Mouse (Mus musculus): ENCODE measurements around the gene Prex1.

The Prex1 gene

GRCm38 (mm10) chr2:166636867-166637672 is 76.6 kb downstream of the Prex1 start:
- DNase-seq (ENCODE audit: low read depth, low spot score): no peak

GRCm38 (mm10) chr2:166635521-166635920 is 78.1 kb downstream of the Prex1 start:
- DNase-seq (ENCODE audit: low read depth, low spot score): no peak

- DNase-seq (ENCODE audit: low read depth, low spot score): peak; percentile 90
Measured at GRCm38 (mm10) chr2:166632571-166633361, 80.9 kb downstream of the Prex1 start.

GRCm38 (mm10) chr2:166631621-166632171 is 81.9 kb downstream of the Prex1 start:
- no peak for DNase-seq (ENCODE audit: low read depth, low spot score)

- DNase-seq (ENCODE audit: low read depth, low spot score): no peak
Measured at GRCm38 (mm10) chr2:166631189-166631588, 82.4 kb downstream of the Prex1 start.

- DNase-seq (ENCODE audit: low read depth, low spot score): no peak
Measured at GRCm38 (mm10) chr2:166629941-166630674, 83.5 kb downstream of the Prex1 start.

- DNase-seq (ENCODE audit: low read depth, low spot score): no peak
Measured at GRCm38 (mm10) chr2:166627578-166627977, 86.1 kb downstream of the Prex1 start.

- no peak for DNase-seq (ENCODE audit: low read depth, low spot score)
Measured at GRCm38 (mm10) chr2:166625219-166625618, 88.4 kb downstream of the Prex1 start.

GRCm38 (mm10) chr2:166623081-166623567 is 90.5 kb downstream of the Prex1 start:
- no peak for DNase-seq (ENCODE audit: low read depth, low spot score)

- no peak for DNase-seq (ENCODE audit: low read depth, low spot score)
Measured at GRCm38 (mm10) chr2:166622590-166622989, 91.0 kb downstream of the Prex1 start.

GRCm38 (mm10) chr2:166622079-166622478 is 91.6 kb downstream of the Prex1 start:
- DNase-seq (ENCODE audit: low read depth, low spot score): no peak

GRCm38 (mm10) chr2:166620529-166621466 is 92.8 kb downstream of the Prex1 start:
- DNase-seq (ENCODE audit: low read depth, low spot score): peak; percentile 48

GRCm38 (mm10) chr2:166619906-166620490 is 93.6 kb downstream of the Prex1 start:
- no peak for DNase-seq (ENCODE audit: low read depth, low spot score)

GRCm38 (mm10) chr2:166619270-166619669 is 94.4 kb downstream of the Prex1 start:
- no peak for DNase-seq (ENCODE audit: low read depth, low spot score)

- DNase-seq (ENCODE audit: low read depth, low spot score): no peak
Measured at GRCm38 (mm10) chr2:166617706-166618105, 95.9 kb downstream of the Prex1 start.

- no peak for DNase-seq (ENCODE audit: low read depth, low spot score)
Measured at GRCm38 (mm10) chr2:166615338-166616075, 98.1 kb downstream of the Prex1 start.

GRCm38 (mm10) chr2:166610271-166610670 is 103.4 kb downstream of the Prex1 start:
- DNase-seq (ENCODE audit: low read depth, low spot score): no peak

GRCm38 (mm10) chr2:166608509-166608908 is 105.1 kb downstream of the Prex1 start:
- DNase-seq (ENCODE audit: low read depth, low spot score): no peak

- no peak for DNase-seq (ENCODE audit: low read depth, low spot score)
Measured at GRCm38 (mm10) chr2:166606481-166607245, 107.0 kb downstream of the Prex1 start.

Measured in ZHBTc4 (cell line).